Mouse (Mus musculus) heart, adult 8-10 months (tissue): ENCODE measurements around the gene Gm11037. TPM values are rescaled to one million over a fixed set of nuclear protein-coding genes. Genes with fewer than 3 reads are reported as not detected.
A peak's percentile ranks its signal among the peaks of the same experiment; 100 is the strongest.

Source experiments
- DNase-seq: peaks from one replicate; pipeline ENCODE4 v3.0.0; 2022; ENCODE audit warnings: low spot score
- total RNA-seq, 4 experiments: library from RNA; stranded (reverse); gene quantifications; 2 replicates each; pipeline ENCODE4 v1.2.4; 2022

The Gm11037 gene
- total RNA-seq, 4 experiments from 2014 or later: not detected

DNA sequence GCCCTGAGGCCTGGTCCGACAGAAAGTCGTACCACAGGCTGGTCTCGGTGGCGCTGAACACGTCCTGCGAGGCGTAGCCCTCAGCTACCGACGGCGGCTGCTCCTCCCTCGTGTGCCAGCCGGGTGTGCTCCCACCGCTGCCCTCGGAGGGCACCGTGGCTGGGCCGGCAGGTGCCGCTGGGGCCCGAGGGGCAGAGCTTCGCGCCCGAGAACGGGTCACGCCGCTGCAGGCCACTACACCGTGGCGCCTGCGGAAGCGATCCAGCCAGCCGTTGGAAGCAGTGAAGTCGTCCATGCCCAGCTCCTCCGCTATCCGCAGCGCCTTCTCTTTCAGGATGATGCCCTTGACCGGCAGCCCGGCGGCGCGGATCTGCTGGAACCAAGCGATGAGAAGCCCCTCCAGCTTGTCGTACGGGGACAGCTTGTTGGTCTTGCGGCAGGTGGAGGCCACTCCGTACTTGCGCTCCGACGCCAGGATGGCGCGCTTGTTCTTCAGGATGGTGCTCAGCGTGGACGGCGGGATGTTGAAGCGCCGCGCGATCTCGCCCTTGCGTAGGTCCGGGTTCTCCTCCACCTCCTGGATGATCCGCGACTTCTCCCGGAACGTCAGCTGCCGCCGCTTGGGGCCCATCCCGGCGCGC lies 46.1 kb downstream of the Gm11037 start:
- DNase-seq: peak; percentile 46

DNA sequence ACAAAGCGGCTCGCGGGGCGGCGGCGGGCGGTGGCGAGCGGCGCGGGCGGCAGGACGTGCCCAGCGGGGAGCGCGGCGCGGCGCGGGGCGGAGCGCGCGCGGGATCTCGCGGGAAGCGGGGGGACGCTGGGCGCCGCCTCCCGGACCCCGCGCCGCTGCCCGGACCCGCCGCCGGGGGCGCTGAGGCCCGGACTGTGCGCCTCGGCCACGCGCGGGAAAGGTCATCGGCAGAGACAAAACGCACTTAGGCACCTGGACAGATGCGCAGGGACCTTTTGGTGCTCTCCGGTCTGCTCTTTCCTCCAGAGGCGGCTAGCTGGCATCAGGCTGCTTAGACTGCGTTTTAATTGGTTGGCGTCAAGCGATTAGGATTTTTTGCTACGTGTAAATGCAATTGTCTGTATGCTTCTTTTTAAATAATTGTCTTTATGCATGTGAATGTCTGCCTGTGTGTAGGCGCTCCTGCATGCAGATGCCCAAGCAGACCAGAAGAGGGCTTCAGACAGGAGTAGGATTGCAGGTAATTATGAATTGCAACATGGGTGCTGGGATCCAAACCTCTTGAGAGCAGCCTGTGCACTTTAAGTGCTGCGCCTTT lies 46.8 kb downstream of the Gm11037 start, which contains the start of gene Cenpb:
TSS of gene Cenpb (minus strand) at position 78 of the 598 bp plus-strand sequence.
- DNase-seq: peak; percentile 74

Other genes starting within 250 kb of the Gm11037 start
- 10 to 100 TPM; 41.2 to 57.7 (median 51.0) TPM for gene 4930402H24Rik, start 227.1 kb upstream of the Gm11037 start, total RNA-seq
- gene Atrn, start 227.0 kb upstream of the Gm11037 start, total RNA-seq: 10 to 100 TPM; 21.3 to 25.8 (median 24.2) TPM
- gene Gfra4, start 90.4 kb upstream of the Gm11037 start, total RNA-seq: 10 to 100 TPM in 1 of 4 experiments, 1 to 10 TPM in 3; 7.4 to 13.3 (median 9.0) TPM
- gene Adam33, start 69.7 kb upstream of the Gm11037 start, total RNA-seq: 1 to 10 TPM; 1.1 to 1.9 (median 1.7) TPM
- 1 to 10 TPM in 3 of 4 experiments, under 1 TPM in 1; 0.98 to 2.4 (median 1.5) TPM for gene Siglec1, start 46.7 kb upstream of the Gm11037 start, total RNA-seq
- 10 to 100 TPM; 21.5 to 33.7 (median 31.0) TPM for gene Hspa12b, start 6.2 kb upstream of the Gm11037 start, total RNA-seq
- gene 1700037H04Rik, start 26.6 kb downstream of the Gm11037 start, total RNA-seq: 10 to 100 TPM in 3 of 4 experiments, 1 to 10 TPM in 1; 9.7 to 12.1 (median 10.5) TPM
- gene Cenpb, start 46.6 kb downstream of the Gm11037 start, total RNA-seq: 10 to 100 TPM; 89.5 to 93.4 (median 90.3) TPM
- gene Cdc25b, start 53.5 kb downstream of the Gm11037 start, total RNA-seq: 1 to 10 TPM; 4.3 to 4.9 (median 4.5) TPM
- 1 to 10 TPM; 4.4 to 6.2 (median 4.9) TPM for gene Spef1, start 53.8 kb downstream of the Gm11037 start, total RNA-seq
- gene Ap5s1, start 73.6 kb downstream of the Gm11037 start, total RNA-seq: 10 to 100 TPM; 31.8 to 42.6 (median 37.9) TPM
- 10 to 100 TPM; 65.6 to 80.8 (median 72.3) TPM for gene Mavs, start 100.6 kb downstream of the Gm11037 start, total RNA-seq
- gene Pank2, start 129.0 kb downstream of the Gm11037 start, total RNA-seq: 10 to 100 TPM; 18.0 to 28.0 (median 23.2) TPM
- 1 to 10 TPM; 2.9 to 4.1 (median 3.3) TPM for gene Rnf24, start 219.4 kb downstream of the Gm11037 start, total RNA-seq